Mouse (Mus musculus) bone marrow macrophage, adult 2 months (primary cell): ENCODE data around the gene Fam184b. TPM values are rescaled to one million over a fixed set of nuclear protein-coding genes. Genes with fewer than 3 reads are reported as not detected.
A peak's percentile ranks its signal among the peaks of the same experiment; 100 is the strongest.

Experiments used
- H3K27ac ChIP-seq: 2 replicates; pipeline ENCODE4 v1.5.1; 2012; ENCODE audit warnings: low read depth, low read length; ENCODE audit not compliant: insufficient read depth
- H3K4me1 ChIP-seq: 2 replicates; pipeline ENCODE4 v1.6.1; 2012; ENCODE audit warnings: low read length; ENCODE audit not compliant: control insufficient read depth, insufficient read depth
- H3K4me3 ChIP-seq: 2 replicates; pipeline ENCODE4 v1.5.1; 2012; ENCODE audit warnings: mild to moderate bottlenecking, low read length, moderate library complexity; ENCODE audit not compliant: insufficient read depth
- CTCF ChIP-seq: IDR thresholded peaks from 2 replicates; pipeline ENCODE4 v1.5.1; 2012; ENCODE audit warnings: low read depth, mild to moderate bottlenecking, low read length, moderate library complexity
- POLR2A ChIP-seq: IDR thresholded peaks from 2 replicates; pipeline ENCODE4 v1.6.1; 2012; ENCODE audit warnings: mild to moderate bottlenecking, low read depth, low read length, borderline replicate concordance
- polyA plus RNA-seq: library from polyadenylated mRNA; stranded (reverse); fragments of >200 nt; gene quantifications from 2 replicates; pipeline ENCODE4 v1.2.4, GENCODE M21; 2012; ENCODE audit not compliant: missing spikeins, insufficient read depth, insufficient read length

Gene Fam184b
- polyA plus RNA-seq, 1 experiment: not detected

GRCm38 (mm10) chr5:45621511-45621910 lies 17.9 kb downstream of the Fam184b start:
- Histone ChIP-seq H3K4me3 (no peak overlapping the region), H3K27ac (no peak overlapping the region), H3K4me1 (no peaks in the 10 kb centered on the region)
- TF ChIP-seq POLR2A (no peak), CTCF (no peak)

- Histone ChIP-seq H3K4me3 (no peak overlapping the region), H3K27ac (no peak overlapping the region), H3K4me1 (no peaks in the 10 kb centered on the region)
- TF ChIP-seq CTCF: no peak
Measured at GRCm38 (mm10) chr5:45599056-45599455, 40.4 kb downstream of the Fam184b start.

GRCm38 (mm10) chr5:45595363-45596039 lies 43.9 kb downstream of the Fam184b start:
- no peak for TF ChIP-seq POLR2A
- TF ChIP-seq CTCF: no peak
- Histone ChIP-seq H3K4me3 (no peak overlapping the region), H3K4me1 (no peaks in the 10 kb centered on the region), H3K27ac (no peak overlapping the region)

- no peaks in the 10 kb centered on the region for H3K4me1 ChIP-seq
- no peak for TF ChIP-seq POLR2A
- no peak for TF ChIP-seq CTCF
- H3K27ac ChIP-seq: no peak overlapping the region
- H3K4me3 ChIP-seq: no peak overlapping the region
Measured at GRCm38 (mm10) chr5:45593276-45593675, 46.1 kb downstream of the Fam184b start.

GRCm38 (mm10) chr5:45590094-45590493 lies 49.3 kb downstream of the Fam184b start:
- no peak overlapping the region for H3K27ac ChIP-seq
- TF ChIP-seq CTCF (no peak), POLR2A (no peak)
- H3K4me3 ChIP-seq: no peak overlapping the region
- no peaks in the 10 kb centered on the region for H3K4me1 ChIP-seq

GRCm38 (mm10) chr5:45584601-45585000 lies 54.8 kb downstream of the Fam184b start:
- Histone ChIP-seq H3K27ac (no peak overlapping the region), H3K4me3 (no peak overlapping the region), H3K4me1 (peaks cover 3% of the 10 kb centered on the region; the same call in 1 of the 2 replicates)
- TF ChIP-seq POLR2A: no peak
- no peak for TF ChIP-seq CTCF

GRCm38 (mm10) chr5:45580279-45580678 lies 59.1 kb downstream of the Fam184b start:
- H3K27ac ChIP-seq: no peak overlapping the region
- H3K4me3 ChIP-seq: peak overlapping the region; percentile 61
- H3K4me1 ChIP-seq: peaks cover 3% of the 10 kb centered on the region; the same call in 1 of the 2 replicates
- TF ChIP-seq CTCF (no peak), POLR2A (no peak)

- TF ChIP-seq CTCF (no peak), POLR2A (no peak)
- no peak overlapping the region for H3K4me3 ChIP-seq
- H3K27ac ChIP-seq: no peak overlapping the region
- peaks cover 3% of the 10 kb centered on the region; the same call in 1 of the 2 replicates for H3K4me1 ChIP-seq
Measured at GRCm38 (mm10) chr5:45577376-45577775, 62.0 kb downstream of the Fam184b start.

- Histone ChIP-seq H3K4me3 (no peak overlapping the region), H3K4me1 (peaks cover 3% of the 10 kb centered on the region; the same call in 1 of the 2 replicates), H3K27ac (no peak overlapping the region)
- TF ChIP-seq POLR2A: no peak
- TF ChIP-seq CTCF: no peak
Measured at GRCm38 (mm10) chr5:45576716-45577115, 62.7 kb downstream of the Fam184b start.

- no peak overlapping the region for H3K27ac ChIP-seq
- no peak for TF ChIP-seq POLR2A
- TF ChIP-seq CTCF: no peak
- no peaks in the 10 kb centered on the region for H3K4me1 ChIP-seq
- no peak overlapping the region for H3K4me3 ChIP-seq
Measured at GRCm38 (mm10) chr5:45572816-45573215, 66.6 kb downstream of the Fam184b start.
